Mouse (Mus musculus) liver, adult 2 months (tissue): ENCODE measurements around the gene Vmn1r4.

ENCODE experiments used
- CTCF ChIP-seq: fragments of 200-500 bp; IDR thresholded peaks from 2 replicates; pipeline ENCODE4 v1.5.1; 2011; ENCODE audit warnings: low read depth, low read length, control low read depth
- POLR2A ChIP-seq: fragments of 200-500 bp; IDR thresholded peaks from 2 replicates; pipeline ENCODE4 v1.6.1; 2011; ENCODE audit warnings: low read length, control low read depth; ENCODE audit not compliant: insufficient read depth; ENCODE audit errors: extremely low read depth

DNA sequence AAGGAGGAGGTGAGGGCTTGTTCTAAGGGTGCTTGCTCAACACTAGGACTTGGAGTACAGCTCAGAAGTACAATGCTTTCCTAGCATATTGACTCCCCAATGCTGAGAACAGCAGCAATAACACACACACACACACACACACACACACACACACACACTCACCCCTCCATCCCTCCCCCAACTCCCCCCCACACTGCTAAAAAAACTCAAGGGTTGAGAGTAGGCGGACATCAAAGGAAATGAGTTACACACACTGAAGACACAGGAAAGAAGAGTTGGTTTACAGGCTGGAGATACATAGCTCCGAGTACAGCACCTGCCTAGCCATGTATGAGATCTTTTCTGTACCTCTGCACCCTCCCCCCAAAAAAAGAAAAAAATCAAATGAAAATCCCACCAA lies 7.5 kb upstream of the Vmn1r4 start:
- TF ChIP-seq CTCF (no peak), POLR2A (no peak)
